Mouse (Mus musculus) left cerebral cortex, postnatal 36 days (tissue): ENCODE data around the gene Psg26. TPM values are rescaled to one million over a fixed set of nuclear protein-coding genes. Genes with fewer than 3 reads are reported as not detected.
"Not testable (repeated sequence)": the region's sequence is repeated elsewhere in the genome, so short reads cannot be mapped to it uniquely, and the experiment has no call there.

Source experiments
- DNase-seq, 2 experiments: peaks; one replicate each; pipeline ENCODE4 v3.0.0; 2021 to 2022; ENCODE audit warnings: low spot score in 2 of 2, mixed read lengths in 1 of 2
- intact Hi-C: fragments of 180-260 bp; cut with DNase I; formaldehyde crosslinking; loops from one replicate; pipeline ENCODE4 v1.15.1; 2025
- total RNA-seq, 2 experiments: library from RNA; stranded (reverse); gene quantifications; 2 replicates each; pipeline ENCODE4 v1.2.3; 2021

Gene Psg26
- total RNA-seq: not detected

GRCm38 (mm10) chr7:18484077-18484476, at the start of gene Psg26:
Gene Psg26 (minus strand): TSS chr7:18484177.
- no peak for DNase-seq
- intact Hi-C loops: loop anchor here (10.0 kb wide), 1 partner anchor 61 kb away; no protein-coding TSS in a partner anchor

- intact Hi-C loops: no loop called here
- DNase-seq: no peak
These were observed 49.4 kb upstream of the Psg26 start for GRCm38 (mm10) chr7:18533420-18533819.

GRCm38 (mm10) chr7:18532169-18532568, 48.2 kb upstream of the Psg26 start, which contains the start of gene Psg25:
Gene Psg25 (minus strand): TSS chr7:18532269.
- no peak for DNase-seq
- intact Hi-C loops: no loop called here

GRCm38 (mm10) chr7:18524668-18525067, 40.7 kb upstream of the Psg26 start:
- no peak for DNase-seq
- intact Hi-C loops: no loop called here

- intact Hi-C loops, DNase-seq: not testable (repeated sequence)
These were observed 28.9 kb upstream of the Psg26 start for GRCm38 (mm10) chr7:18512848-18513247.

- DNase-seq, intact Hi-C loops: not testable (repeated sequence)
These were observed 28.4 kb upstream of the Psg26 start for GRCm38 (mm10) chr7:18512417-18512816.

GRCm38 (mm10) chr7:18511479-18511878, 27.5 kb upstream of the Psg26 start:
- intact Hi-C loops: no loop called here

GRCm38 (mm10) chr7:18431941-18432340, 52.0 kb downstream of the Psg26 start, which contains the start of gene Psg28:
Gene Psg28 (minus strand): TSS chr7:18432041.
- DNase-seq, intact Hi-C loops: not testable (repeated sequence)

More at GRCm38 (mm10) chr7:18511479-18511878, 27.5 kb upstream of the Psg26 start:
- DNase-seq: no peak

Other genes starting within 250 kb of the Psg26 start
- not detected for gene Mill1, start 238.8 kb downstream of the Psg26 start, total RNA-seq
- gene Psg18, start 129.2 kb downstream of the Psg26 start, total RNA-seq: not detected
- gene Psg28, start 52.1 kb downstream of the Psg26 start, total RNA-seq: not detected
- not detected for gene Psg25, start 48.1 kb upstream of the Psg26 start, total RNA-seq
- not detected for gene Psg27, start 83.1 kb upstream of the Psg26 start, total RNA-seq
- gene Psg23, start 132.3 kb upstream of the Psg26 start, total RNA-seq: not detected
- not detected for gene Psg21, start 172.5 kb upstream of the Psg26 start, total RNA-seq
- not detected for gene Psg20, start 202.0 kb upstream of the Psg26 start, total RNA-seq
- not detected for gene Psg22, start 233.9 kb upstream of the Psg26 start, total RNA-seq